Mouse (Mus musculus) hindbrain, embryonic 13.5 days (tissue): ENCODE measurements around the gene Vmn1r122. TPM values are rescaled to one million over a fixed set of nuclear protein-coding genes. Genes with fewer than 3 reads are reported as not detected.
"Not testable (repeated sequence)": the region's sequence is repeated elsewhere in the genome, so short reads cannot be mapped to it uniquely, and the experiment has no call there.

Experiments
- ATAC-seq: fragments of 200-750 bp; cut with Nextera tagmentation; 2 replicates; pipeline ENCODE4 v1.8.0; 2017; ENCODE audit warnings: moderate TSS enrichment; ENCODE audit not compliant: low FRiP score
- H3K27ac ChIP-seq: fragments of 300-500 bp; sonication (generic); 2 replicates; pipeline ENCODE4 v1.5.1; 2015; ENCODE audit warnings: inconsistent platforms, mild to moderate bottlenecking, moderate library complexity
- H3K27me3 ChIP-seq: fragments of 300-500 bp; sonication (generic); 2 replicates; pipeline ENCODE4 v1.6.1; 2015; ENCODE audit warnings: mild to moderate bottlenecking, inconsistent platforms
- H3K36me3 ChIP-seq: fragments of 300-500 bp; sonication (generic); 2 replicates; pipeline ENCODE4 v1.6.1; 2015; ENCODE audit warnings: mild to moderate bottlenecking, inconsistent platforms
- H3K4me1 ChIP-seq: fragments of 300-500 bp; sonication (generic); replicated peaks from 2 replicates; pipeline ENCODE4 v1.6.1; 2015; ENCODE audit warnings: inconsistent platforms
- H3K4me2 ChIP-seq: fragments of 300-500 bp; sonication (generic); 2 replicates; pipeline ENCODE4 v1.6.1; 2015; ENCODE audit warnings: inconsistent platforms, mild to moderate bottlenecking, moderate library complexity
- H3K4me3 ChIP-seq: fragments of 300-500 bp; sonication (generic); 2 replicates; pipeline ENCODE4 v1.5.1; 2015; ENCODE audit warnings: mild to moderate bottlenecking, inconsistent platforms
- H3K9ac ChIP-seq: fragments of 300-500 bp; sonication (generic); 2 replicates; pipeline ENCODE4 v1.6.1; 2015; ENCODE audit warnings: mild to moderate bottlenecking, inconsistent platforms
- H3K9me3 ChIP-seq: fragments of 300-500 bp; sonication (generic); 2 replicates; pipeline ENCODE4 v1.6.1; 2016; ENCODE audit warnings: inconsistent platforms
- WGBS: fragments of 180-500 bp; shearing (Covaris S2); methylation state at CpG from one replicate; pipeline ENCODE4 v1.1.7; 2015; 5-methylcytosine and 5-hydroxymethylcytosine counted together
- polyA plus RNA-seq: library from polyadenylated mRNA; unstranded; fragments of >200 nt; fragmentation: Nextera tagmentation; extraction: Ambion mirVana; gene quantifications from 2 replicates; pipeline ENCODE4 v1.2.1, GENCODE M21; 2015

The Vmn1r122 gene
- polyA plus RNA-seq: not detected in 2 replicates

- H3K27ac ChIP-seq, H3K4me1 ChIP-seq, ATAC-seq, H3K9ac ChIP-seq, H3K4me2 ChIP-seq, H3K9me3 ChIP-seq, H3K27me3 ChIP-seq, H3K4me3 ChIP-seq, H3K36me3 ChIP-seq: not testable (repeated sequence)
- 74% methylated on average over 3 of the region's 3 CpGs for WGBS
These were observed at the start of gene Vmn1r122 for GRCm38 (mm10) chr7:21134028-21134427. Gene Vmn1r122, minus strand, starts transcription at chr7:21134128.

- not testable (repeated sequence) for H3K4me3 ChIP-seq, ATAC-seq, H3K27me3 ChIP-seq, H3K4me2 ChIP-seq, H3K27ac ChIP-seq, H3K9me3 ChIP-seq, H3K36me3 ChIP-seq, H3K4me1 ChIP-seq, H3K9ac ChIP-seq
- 13% methylated on average over 1 of the region's 3 CpGs for WGBS
These were observed 28.0 kb upstream of the Vmn1r122 start, which contains the start of gene Vmn1r123 for GRCm38 (mm10) chr7:21161885-21162284. Gene Vmn1r123, plus strand, starts transcription at chr7:21162185.

- not testable (repeated sequence) for H3K9ac ChIP-seq, H3K27me3 ChIP-seq, H3K27ac ChIP-seq, H3K4me1 ChIP-seq, H3K4me2 ChIP-seq, H3K4me3 ChIP-seq, ATAC-seq, H3K36me3 ChIP-seq, H3K9me3 ChIP-seq
- WGBS: 81% methylated on average over 5 of the region's 5 CpGs
These were observed 35.5 kb downstream of the Vmn1r122 start, which contains the start of gene Vmn1r121 for GRCm38 (mm10) chr7:21098413-21098812. Gene Vmn1r121, minus strand, starts transcription at chr7:21098513.

Other genes with a start within 250 kb of the Vmn1r122 start
- not detected in 2 replicates for gene Vmn1r118, start 221.8 kb downstream of the Vmn1r122 start, polyA plus RNA-seq
- not detected in 2 replicates for gene Vmn1r119, start 121.7 kb downstream of the Vmn1r122 start, polyA plus RNA-seq
- not detected in 2 replicates for gene Vmn1r120, start 80.3 kb downstream of the Vmn1r122 start, polyA plus RNA-seq
- gene Vmn1r121, start 35.6 kb downstream of the Vmn1r122 start, polyA plus RNA-seq: not detected in 2 replicates
- not detected in 2 replicates for gene Vmn1r123, start 28.1 kb upstream of the Vmn1r122 start, polyA plus RNA-seq
- gene Gm5157, start 56.3 kb upstream of the Vmn1r122 start, polyA plus RNA-seq: not detected in 2 replicates
- not detected in 2 replicates for gene Vmn1r124, start 126.5 kb upstream of the Vmn1r122 start, polyA plus RNA-seq
- gene Vmn1r125, start 138.1 kb upstream of the Vmn1r122 start, polyA plus RNA-seq: not detected in 2 replicates
- not detected in 2 replicates for gene Vmn1r126, start 167.3 kb upstream of the Vmn1r122 start, polyA plus RNA-seq
- not detected in 2 replicates for gene Vmn1r127, start 185.7 kb upstream of the Vmn1r122 start, polyA plus RNA-seq
- not detected in 2 replicates for gene Vmn1r128, start 215.2 kb upstream of the Vmn1r122 start, polyA plus RNA-seq
- not detected in 2 replicates for gene Vmn1r129, start 227.2 kb upstream of the Vmn1r122 start, polyA plus RNA-seq